8 mouse cellular contexts compared by ENCODE assay signal in genomic region chr17:71485791-71486230, GRCm38 (mm10). TPM values are rescaled to one million over a fixed set of nuclear protein-coding genes. Genes with fewer than 3 reads are reported as not detected.
DNase-seq lines count a peak whose midpoint lies in the region; ATAC-seq and TF ChIP-seq lines count a peak whose summit lies in the region.

No protein-coding gene starts in this region.

- H3K27me3 ChIP-seq in lung, postnatal 0 days (replicated peaks; ENCODE audit: insufficient read depth, low read length): no peaks in the 10 kb centered on the region
- H3K27me3 ChIP-seq in stomach, embryonic 14.5 days (ENCODE audit: control insufficient read depth, insufficient read depth, low read length): no peaks in the 10 kb centered on the region

- H3K27ac ChIP-seq in lung, postnatal 0 days (ENCODE audit: low read length): peak overlapping the region; percentile 81
- peak overlapping the region; percentile 39; the same call in 1 of the 2 replicates for H3K27ac ChIP-seq in stomach, embryonic 14.5 days (ENCODE audit: low read length)

- no peak for TF ChIP-seq EP300 in lung, postnatal 0 days (IDR thresholded peaks at IDR 0.05)

- peak; percentile 40 for DNase-seq in layer of hippocampus, adult 11-12 months (ENCODE audit: low spot score)
- no peak for DNase-seq in layer of hippocampus, adult 8-10 months (ENCODE audit: low spot score in 2 of 2)
- peak; percentile 36 to 49 for DNase-seq in kidney, adult 8-10 months
- DNase-seq in lung, postnatal 0 days (ENCODE audit: low spot score): peak; percentile 46
- DNase-seq in MN1 (ENCODE audit: low spot score): no peak
- no peak for DNase-seq in adrenal gland, postnatal 4 days (ENCODE audit: low spot score in 2 of 2)

- H3K4me1 ChIP-seq in lung, postnatal 0 days (ENCODE audit: insufficient read depth, low read depth, low read length): 0 out of 2 replicates have a peak, but pooled peaks cover 4% of the 10 kb centered on the region
- H3K4me1 ChIP-seq in stomach, embryonic 14.5 days (ENCODE audit: control insufficient read depth, insufficient read depth, low read length): peaks cover 8% of the 10 kb centered on the region; the same call in 1 of the 2 replicates

- TF ChIP-seq CTCF in lung, postnatal 0 days (IDR thresholded peaks at IDR 0.05): no peak

- whole genome bisulfite sequencing in lung, postnatal 0 days: 37% methylated on average over 12 of the region's 12 CpGs
- 57% methylated on average over 12 of the region's 12 CpGs for WGBS in stomach, embryonic 14.5 days

- no peak overlapping the region; the same call in 1 of the 2 replicates for H3K9ac ChIP-seq in lung, postnatal 0 days (replicated peaks; ENCODE audit: low read depth)
- no peak overlapping the region for H3K9ac ChIP-seq in stomach, embryonic 14.5 days (replicated peaks; ENCODE audit: low read depth, low read length)

- H3K36me3 ChIP-seq in lung, postnatal 0 days (ENCODE audit: insufficient read depth, low read length): no peaks in the 10 kb centered on the region
- H3K36me3 ChIP-seq in stomach, embryonic 14.5 days (ENCODE audit: control insufficient read depth, insufficient read depth, low read length): no peaks in the 10 kb centered on the region

- H3K4me3 ChIP-seq in lung, postnatal 0 days (ENCODE audit: low read depth, low read length): peak overlapping the region; percentile 16; the same call in 1 of the 2 replicates
- H3K4me3 ChIP-seq in stomach, embryonic 14.5 days (ENCODE audit: low read depth, low read length): no peak overlapping the region

- H3K9me3 ChIP-seq in lung, postnatal 0 days (ENCODE audit: low read length): no peaks in the 10 kb centered on the region
- no peaks in the 10 kb centered on the region for H3K9me3 ChIP-seq in stomach, embryonic 14.5 days (ENCODE audit: control insufficient read depth, low read depth, low read length)

- peak; percentile 53 for ATAC-seq in erythroid progenitor cell, adult 5-6 weeks (replicated peaks; ENCODE audit: low FRiP score, poor library complexity, severe bottlenecking)
- ATAC-seq in lung, postnatal 0 days: peak; percentile 52
- no peak for ATAC-seq in stomach, embryonic 14.5 days (ENCODE audit: insufficient number of reproducible peaks, insufficient read depth, low FRiP score, low read depth)

- H3K4me2 ChIP-seq in lung, postnatal 0 days (replicated peaks; ENCODE audit: low read depth, low read length): peak overlapping the region; percentile 40
- H3K4me2 ChIP-seq in stomach, embryonic 14.5 days (replicated peaks; ENCODE audit: low read depth, low read length): no peak overlapping the region

RNA-seq across cellular contexts. Expression of gene Smchd1, which starts 10.7 kb away (rescaled TPM):
- total RNA-seq in layer of hippocampus, adult 8-10 months (2022): 10 to 100 TPM; 30.3 to 34.7 (median 33.9) TPM
- total RNA-seq in erythroid progenitor cell, adult 5-6 weeks (2015; ENCODE audit: low replicate concordance): 152 and 306 TPM in 2 replicates
- total RNA-seq in erythroid progenitor cell, adult 5-6 weeks (2017; ENCODE audit: low replicate concordance): 174 and 214 TPM in 2 replicates
- polyA plus RNA-seq in lung, postnatal 0 days (2015; fragmentation: Nextera tagmentation; extraction: Ambion mirVana): 24.9 and 28.9 TPM in 2 replicates
- polyA plus RNA-seq in stomach, embryonic 14.5 days (2014; fragmentation: Nextera tagmentation; extraction: Ambion mirVana): 107 and 112 TPM in 2 replicates
- 10 to 100 TPM; 45.5 to 57.2 TPM for total RNA-seq in adrenal gland, postnatal 4 days (2021)

RNA-seq across cellular contexts. Expression of gene Gm4707, which starts 26.1 kb away (rescaled TPM):
- 1 to 10 TPM; 1.7 to 3.8 (median 2.7) TPM for total RNA-seq in layer of hippocampus, adult 8-10 months (2022)
- 5.4 and 6.5 TPM in 2 replicates for total RNA-seq in erythroid progenitor cell, adult 5-6 weeks (2015; ENCODE audit: low replicate concordance)
- total RNA-seq in erythroid progenitor cell, adult 5-6 weeks (2017; ENCODE audit: low replicate concordance): 11.9 and 15.3 TPM in 2 replicates
- polyA plus RNA-seq in lung, postnatal 0 days (2015; fragmentation: Nextera tagmentation; extraction: Ambion mirVana): 0.44 and 0.89 TPM in 2 replicates
- polyA plus RNA-seq in stomach, embryonic 14.5 days (2014; fragmentation: Nextera tagmentation; extraction: Ambion mirVana): 4.4 and 5.2 TPM in 2 replicates
- total RNA-seq in adrenal gland, postnatal 4 days (2021): 1 to 10 TPM; 4.3 to 6.1 TPM

RNA-seq across cellular contexts. Expression of gene Ndc80, which starts 40.8 kb away (rescaled TPM):
- total RNA-seq in layer of hippocampus, adult 8-10 months (2022): under 1 TPM; 0.37 to 0.73 (median 0.64) TPM
- total RNA-seq in erythroid progenitor cell, adult 5-6 weeks (2015; ENCODE audit: low replicate concordance): 208 and 220 TPM in 2 replicates
- 322 and 338 TPM in 2 replicates for total RNA-seq in erythroid progenitor cell, adult 5-6 weeks (2017; ENCODE audit: low replicate concordance)
- 3.2 and 3.3 TPM in 2 replicates for polyA plus RNA-seq in lung, postnatal 0 days (2015; fragmentation: Nextera tagmentation; extraction: Ambion mirVana)
- 42.9 and 44.4 TPM in 2 replicates for polyA plus RNA-seq in stomach, embryonic 14.5 days (2014; fragmentation: Nextera tagmentation; extraction: Ambion mirVana)
- total RNA-seq in adrenal gland, postnatal 4 days (2021): 10 to 100 TPM; 18.7 to 19.1 TPM

Comparison
In these comparisons a context has a peak if more than half of its experiments do, and no peak if none do; other contexts are left out.
1. DNase-seq: peak in layer of hippocampus, adult 11-12 months (single experiment), kidney, adult 8-10 months (2 of 2) and lung, postnatal 0 days (single experiment); none in layer of hippocampus, adult 8-10 months (0 of 2), MN1 (single experiment) and adrenal gland, postnatal 4 days (0 of 2).
2. RNA of gene Ndc80, which starts 40.8 kb away (total RNA-seq): 208 to 338 TPM in erythroid progenitor cell, adult 5-6 weeks and 18.7 to 19.1 TPM in adrenal gland, postnatal 4 days; 0.37 to 0.73 TPM in layer of hippocampus, adult 8-10 months; every median in the first group is over 10 times any median in the second.